Mouse (Mus musculus) neural tube, embryonic 10.5 days (tissue): ENCODE results near the gene Tmem178b.
A peak's percentile ranks its signal among the peaks of the same experiment; 100 is the strongest.

Source experiments
- DNase-seq: peaks from one replicate; pipeline ENCODE4 v3.0.0-alpha.2; 2017; ENCODE audit warnings: low spot score; ENCODE audit errors: extremely low spot score

Tmem178b gene

GRCm38 (mm10) chr6:40145601-40146000 is 272.5 kb downstream of the Tmem178b start:
- no peak for DNase-seq

GRCm38 (mm10) chr6:40152241-40152640 is 279.2 kb downstream of the Tmem178b start:
- DNase-seq: no peak

GRCm38 (mm10) chr6:40161381-40161780 is 288.3 kb downstream of the Tmem178b start:
- DNase-seq: no peak

GRCm38 (mm10) chr6:40173559-40173958 is 300.5 kb downstream of the Tmem178b start:
- no peak for DNase-seq

- DNase-seq: no peak
These were observed 304.8 kb downstream of the Tmem178b start for GRCm38 (mm10) chr6:40177870-40178269.

- DNase-seq: no peak
These were observed 307.5 kb downstream of the Tmem178b start for GRCm38 (mm10) chr6:40180551-40180950.

- DNase-seq: no peak
These were observed 327.6 kb downstream of the Tmem178b start for GRCm38 (mm10) chr6:40200661-40201060.

GRCm38 (mm10) chr6:40202602-40203001 is 329.5 kb downstream of the Tmem178b start:
- DNase-seq: no peak

- no peak for DNase-seq
These were observed 332.3 kb downstream of the Tmem178b start for GRCm38 (mm10) chr6:40205380-40205779.

- no peak for DNase-seq
These were observed 334.9 kb downstream of the Tmem178b start for GRCm38 (mm10) chr6:40208014-40208413.

GRCm38 (mm10) chr6:40209172-40209571 is 336.1 kb downstream of the Tmem178b start:
- DNase-seq: no peak

- DNase-seq: no peak
These were observed 344.1 kb downstream of the Tmem178b start for GRCm38 (mm10) chr6:40217154-40217553.

GRCm38 (mm10) chr6:40217651-40218050 is 344.6 kb downstream of the Tmem178b start:
- DNase-seq: no peak

- no peak for DNase-seq
These were observed 347.6 kb downstream of the Tmem178b start for GRCm38 (mm10) chr6:40220634-40221120.

GRCm38 (mm10) chr6:40225585-40226280 is 352.7 kb downstream of the Tmem178b start:
- DNase-seq: no peak

GRCm38 (mm10) chr6:40228981-40229380 is 355.9 kb downstream of the Tmem178b start:
- DNase-seq: no peak

GRCm38 (mm10) chr6:40229985-40230384 is 356.9 kb downstream of the Tmem178b start:
- DNase-seq: no peak

GRCm38 (mm10) chr6:40234066-40234465 is 361.0 kb downstream of the Tmem178b start:
- DNase-seq: no peak

- DNase-seq: peak; percentile 89
These were observed 362.9 kb downstream of the Tmem178b start for GRCm38 (mm10) chr6:40235793-40236470.

GRCm38 (mm10) chr6:40236841-40237765 is 364.0 kb downstream of the Tmem178b start:
- peak; percentile 67 for DNase-seq

- no peak for DNase-seq
These were observed 365.8 kb downstream of the Tmem178b start for GRCm38 (mm10) chr6:40238857-40239256.

- DNase-seq: no peak
These were observed 367.6 kb downstream of the Tmem178b start for GRCm38 (mm10) chr6:40240671-40241070.
